Mouse (Mus musculus) gonadal fat pad, adult 2 months (tissue): ENCODE data around the gene Enox2. TPM values are rescaled to one million over a fixed set of nuclear protein-coding genes. Genes with fewer than 3 reads are reported as not detected.
"Not testable (repeated sequence)": the region's sequence is repeated elsewhere in the genome, so short reads cannot be mapped to it uniquely, and the experiment has no call there.

Source experiments
- DNase-seq: peaks from one replicate; pipeline ENCODE4 v3.0.0-alpha.2; 2012; ENCODE audit warnings: low read depth
- polyA plus RNA-seq: library from polyadenylated mRNA; depleted of rRNA; stranded (reverse); fragments of >200 nt; gene quantifications from 2 replicates; pipeline ENCODE4 v1.2.3, GENCODE M21; 2012; rRNA removed

Enox2 gene
- 10.0 and 10.4 TPM in 2 replicates for polyA plus RNA-seq

- DNase-seq, result peak; percentile 58
Measured at GRCm38 (mm10) chrX:49287700-49288563, at the start of gene Enox2. Gene Enox2, minus strand, starts transcription at chrX:49288259.

- DNase-seq, result no peak
Measured at GRCm38 (mm10) chrX:49309496-49309895, 21.4 kb upstream of the Enox2 start.

- no peak for DNase-seq
Measured at GRCm38 (mm10) chrX:49306659-49307058, 18.6 kb upstream of the Enox2 start.

- DNase-seq, result no peak
Measured at GRCm38 (mm10) chrX:49279918-49280586, 8.0 kb downstream of the Enox2 start.

- DNase-seq, result no peak
Measured at GRCm38 (mm10) chrX:49273487-49274042, 14.5 kb downstream of the Enox2 start.

- DNase-seq, result no peak
Measured at GRCm38 (mm10) chrX:49250816-49251215, 37.2 kb downstream of the Enox2 start.

- DNase-seq, result no peak
Measured at GRCm38 (mm10) chrX:49225792-49226426, 62.1 kb downstream of the Enox2 start.

- no peak for DNase-seq
Measured at GRCm38 (mm10) chrX:49216422-49216821, 71.6 kb downstream of the Enox2 start.

GRCm38 (mm10) chrX:49196386-49196785, 91.7 kb downstream of the Enox2 start:
- no peak for DNase-seq

- peak; percentile 58 for DNase-seq
Measured at GRCm38 (mm10) chrX:49181136-49181535, 106.9 kb downstream of the Enox2 start.

GRCm38 (mm10) chrX:49178670-49179069, 109.4 kb downstream of the Enox2 start:
- no peak for DNase-seq

- no peak for DNase-seq
Measured at GRCm38 (mm10) chrX:49154280-49154679, 133.8 kb downstream of the Enox2 start.

- DNase-seq, result no peak
Measured at GRCm38 (mm10) chrX:49124774-49125429, 163.2 kb downstream of the Enox2 start.

- DNase-seq, result no peak
Measured at GRCm38 (mm10) chrX:49116465-49116864, 171.6 kb downstream of the Enox2 start.

- no peak for DNase-seq
Measured at GRCm38 (mm10) chrX:49112412-49112811, 175.6 kb downstream of the Enox2 start.

GRCm38 (mm10) chrX:49100542-49100941, 187.5 kb downstream of the Enox2 start:
- not testable (repeated sequence) for DNase-seq

GRCm38 (mm10) chrX:49096249-49096648, 191.8 kb downstream of the Enox2 start:
- no peak for DNase-seq

GRCm38 (mm10) chrX:49075055-49075454, 213.0 kb downstream of the Enox2 start:
- DNase-seq, result no peak

GRCm38 (mm10) chrX:49073563-49073962, 214.5 kb downstream of the Enox2 start:
- no peak for DNase-seq

- DNase-seq, result no peak
Measured at GRCm38 (mm10) chrX:49045118-49045517, 242.9 kb downstream of the Enox2 start.

GRCm38 (mm10) chrX:49009746-49010145, 278.3 kb downstream of the Enox2 start:
- no peak for DNase-seq

- no peak for DNase-seq
Measured at GRCm38 (mm10) chrX:49005655-49006054, 282.4 kb downstream of the Enox2 start.
